Mouse (Mus musculus) CH12.LX (cell line): ENCODE results near the gene Traf3.

ENCODE experiments used
- CTCF ChIP-seq, 2 experiments: IDR thresholded peaks in 1 of 2; conservative IDR thresholded peaks in 1 of 2; 2 replicates each; pipeline ENCODE4 v1.5.1; 2011 to 2012; ENCODE audit warnings: low read depth in 2 of 2, low read length in 2 of 2, improper control_type of control experiment in 1 of 2, inconsistent platforms in 1 of 2, mild to moderate bottlenecking in 1 of 2, moderate library complexity in 1 of 2
- E2F4 ChIP-seq: IDR thresholded peaks from 2 replicates; pipeline ENCODE4 v1.6.1; 2011; ENCODE audit warnings: low read depth, low read length, improper control_type of control experiment; ENCODE audit not compliant: insufficient replicate concordance
- EP300 ChIP-seq: IDR thresholded peaks from 2 replicates; pipeline ENCODE4 v1.6.1; 2011; ENCODE audit warnings: low read length, improper control_type of control experiment
- MEF2A ChIP-seq: IDR thresholded peaks from 2 replicates; pipeline ENCODE4 v1.6.1; 2014; ENCODE audit warnings: low read depth, mild to moderate bottlenecking, inconsistent platforms, low read length, improper control_type of control experiment, borderline replicate concordance
- MXI1 ChIP-seq: IDR thresholded peaks from 2 replicates; pipeline ENCODE4 v1.6.1; 2011; ENCODE audit warnings: mild to moderate bottlenecking, low read depth, low read length, improper control_type of control experiment
- POLR2A ChIP-seq: IDR thresholded peaks from 2 replicates; pipeline ENCODE4 v1.6.1; 2011; ENCODE audit warnings: low read depth, mild to moderate bottlenecking, improper control_type of control experiment, low read length
- SMC3 ChIP-seq: IDR thresholded peaks from 2 replicates; pipeline ENCODE4 v1.6.1; 2011; ENCODE audit warnings: low read depth, low read length, improper control_type of control experiment
- TBP ChIP-seq: conservative IDR thresholded peaks from 2 replicates; pipeline ENCODE4 v1.6.1; 2011; ENCODE audit warnings: low read depth, low read length, improper control_type of control experiment
- USF1 ChIP-seq: IDR thresholded peaks from 2 replicates; pipeline ENCODE4 v1.6.1; 2014; ENCODE audit warnings: low read depth, mild to moderate bottlenecking, inconsistent platforms, low read length, improper control_type of control experiment

DNA sequence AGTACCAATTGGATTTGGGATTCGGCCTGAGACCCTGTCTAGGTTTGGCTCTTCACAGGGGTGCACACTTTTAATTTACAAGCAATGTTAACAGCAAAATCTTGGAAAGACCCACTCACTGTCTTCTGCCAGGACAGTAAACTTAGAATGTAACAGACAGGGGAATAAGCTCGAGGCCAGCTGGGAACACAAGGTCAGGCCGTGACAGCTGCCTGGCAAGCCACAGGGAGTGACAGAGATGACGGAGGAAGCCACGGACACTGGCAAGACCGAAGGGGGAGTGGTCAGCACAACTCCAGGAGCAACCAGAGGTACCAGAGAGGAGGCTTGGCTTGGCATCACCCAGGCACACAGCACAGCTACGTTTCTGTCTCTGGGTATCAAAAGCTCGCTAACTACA lies 140.7 kb downstream of the Traf3 start:
- TF ChIP-seq TBP (no peak), CTCF (conservative IDR thresholded peaks at IDR 0.05 in 1 of 2, IDR thresholded peaks at IDR 0.05 in 1 of 2; ENCODE audit: low read depth in 2 of 2, low read length in 2 of 2) (no peak), POLR2A (no peak), EP300 (no peak), MXI1 (no peak), E2F4 (no peak), MEF2A (no peak), USF1 (no peak), SMC3 (no peak)
